In genomic region chr8:119840905-119841411, GRCm38 (mm10) we compare ENCODE assay signal across 8 mouse cellular contexts. TPM values are rescaled to one million over a fixed set of nuclear protein-coding genes. Genes with fewer than 3 reads are reported as not detected.
DNase-seq lines count a peak whose midpoint lies in the region; ATAC-seq and TF ChIP-seq lines count a peak whose summit lies in the region.

No protein-coding gene starts in this region.

- H3K27ac ChIP-seq in gastrocnemius, adult 2 months: peak overlapping the region; percentile 88
- H3K27ac ChIP-seq in forebrain, embryonic 16.5 days (ENCODE audit: low read length): peak overlapping the region; percentile 86
- H3K27ac ChIP-seq in neural tube, embryonic 15.5 days (replicated peaks): peak overlapping the region; percentile 89

- H3K27me3 ChIP-seq in forebrain, embryonic 16.5 days (replicated peaks; ENCODE audit: control insufficient read depth, insufficient read depth, low read length): no peaks in the 10 kb centered on the region
- no peaks in the 10 kb centered on the region for H3K27me3 ChIP-seq in neural tube, embryonic 15.5 days (replicated peaks)

- no peaks in the 10 kb centered on the region for H3K36me3 ChIP-seq in forebrain, embryonic 16.5 days (ENCODE audit: control insufficient read depth, insufficient read depth)
- H3K36me3 ChIP-seq in neural tube, embryonic 15.5 days: no peaks in the 10 kb centered on the region

- peak overlapping the region; percentile 60 for H3K9ac ChIP-seq in forebrain, embryonic 16.5 days (replicated peaks; ENCODE audit: low read depth, low read length)
- peak overlapping the region; percentile 55 for H3K9ac ChIP-seq in neural tube, embryonic 15.5 days (replicated peaks)

- H3K4me1 ChIP-seq in forebrain, embryonic 16.5 days (replicated peaks; ENCODE audit: control insufficient read depth, insufficient read depth, low read length): peaks cover 44% of the 10 kb centered on the region
- H3K4me1 ChIP-seq in neural tube, embryonic 15.5 days: peaks cover 48% of the 10 kb centered on the region

- no peak for TF ChIP-seq CTCF in gastrocnemius, adult 2 months (IDR thresholded peaks at IDR 0.05)

- H3K4me3 ChIP-seq in gastrocnemius, adult 2 months: peak overlapping the region; percentile 81
- H3K4me3 ChIP-seq in forebrain, embryonic 16.5 days (replicated peaks; ENCODE audit: low read length): peak overlapping the region; percentile 94
- H3K4me3 ChIP-seq in neural tube, embryonic 15.5 days (replicated peaks): peak overlapping the region; percentile 77

- intact Hi-C loops in gastrocnemius, adult 2 months (cut with DNase I): no loop called here

- WGBS in forebrain, embryonic 16.5 days: 6% methylated on average over 8 of the region's 8 CpGs
- 7% methylated on average over 8 of the region's 8 CpGs for whole genome bisulfite sequencing in neural tube, embryonic 15.5 days

- DNase-seq in gastrocnemius, adult 2 months: no peak
- no peak for DNase-seq in gastrocnemius, postnatal 25 days
- peak; percentile 71 for DNase-seq in MN1 (ENCODE audit: low spot score)
- peak; percentile 60 to 80 for DNase-seq in kidney, postnatal 4 days
- DNase-seq in urinary bladder, adult 2 months (ENCODE audit: low spot score): no peak
- DNase-seq in Muller cell, postnatal 12 days (ENCODE audit: inconsistent ontology term): no peak

- peak overlapping the region; percentile 82 for H3K4me2 ChIP-seq in forebrain, embryonic 16.5 days (ENCODE audit: low read length)
- H3K4me2 ChIP-seq in neural tube, embryonic 15.5 days: peak overlapping the region; percentile 85

- ATAC-seq in forebrain, embryonic 16.5 days: peak; percentile 42
- peak; percentile 40 for ATAC-seq in neural tube, embryonic 15.5 days (ENCODE audit: low FRiP score)

- no peaks in the 10 kb centered on the region for H3K9me3 ChIP-seq in forebrain, embryonic 16.5 days (ENCODE audit: control insufficient read depth, low read length)
- H3K9me3 ChIP-seq in neural tube, embryonic 15.5 days (replicated peaks): no peaks in the 10 kb centered on the region

RNA-seq across cellular contexts. Expression of gene Cotl1, which starts 0.6 kb away (rescaled TPM):
- total RNA-seq in gastrocnemius, adult 2 months (2021): 1 to 10 TPM; 3.2 to 7.4 TPM
- total RNA-seq in gastrocnemius, postnatal 25 days (2021): 10 to 100 TPM in 1 of 2 experiments, 1 to 10 TPM in 1; 6.5 to 11.3 TPM
- polyA plus RNA-seq in forebrain, embryonic 16.5 days (2015; fragmentation: Nextera tagmentation; extraction: Ambion mirVana): 119 and 147 TPM in 2 replicates
- 104 and 158 TPM in 2 replicates for polyA plus RNA-seq in neural tube, embryonic 15.5 days (2015; fragmentation: Nextera tagmentation; extraction: Ambion mirVana)
- 88.9 and 123 TPM in 2 replicates for polyA plus RNA-seq in urinary bladder, adult 2 months (2012; rRNA removed)

RNA-seq across cellular contexts. Expression of gene Klhl36, which starts 21.1 kb away (rescaled TPM):
- total RNA-seq in gastrocnemius, adult 2 months (2021): 1 to 10 TPM in 1 of 2 experiments, under 1 TPM in 1; 0.71 to 1.1 TPM
- total RNA-seq in gastrocnemius, postnatal 25 days (2021): 1 to 10 TPM; 1.3 to 1.4 TPM
- 15.2 and 19.1 TPM in 2 replicates for polyA plus RNA-seq in forebrain, embryonic 16.5 days (2015; fragmentation: Nextera tagmentation; extraction: Ambion mirVana)
- polyA plus RNA-seq in neural tube, embryonic 15.5 days (2015; fragmentation: Nextera tagmentation; extraction: Ambion mirVana): 16.5 and 17.4 TPM in 2 replicates
- 10.6 and 11.6 TPM in 2 replicates for polyA plus RNA-seq in urinary bladder, adult 2 months (2012; rRNA removed)

Comparison
In these comparisons a context has a peak if more than half of its experiments do, and no peak if none do; other contexts are left out.
1. DNase-seq: peak in MN1 (single experiment) and kidney, postnatal 4 days (2 of 2); none in gastrocnemius, adult 2 months (single experiment), gastrocnemius, postnatal 25 days (single experiment), urinary bladder, adult 2 months (single experiment) and Muller cell, postnatal 12 days (single experiment).
2. Peak in every context shown above with its lines, with median percentiles within 50 percentile points of each other: H3K27ac ChIP-seq and H3K4me3 ChIP-seq.